18 mouse cellular contexts compared by ENCODE assay signal in genomic region chr2:85132204-85132603, GRCm38 (mm10). TPM values are rescaled to one million over a fixed set of nuclear protein-coding genes. Genes with fewer than 3 reads are reported as not detected.
DNase-seq lines count a peak whose midpoint lies in the region; ATAC-seq and TF ChIP-seq lines count a peak whose summit lies in the region.
"Had no signal": no experiment of that assay in that cellular context is flagged by ENCODE, and none has a peak within 500 bp of the region (broad histone marks: within the 10 kb centered on the region; RNA-seq: fewer than 3 reads in every experiment).

No protein-coding gene starts in this region.

- H3K9me3 ChIP-seq in hindbrain, postnatal 0 days (ENCODE audit: low read length) = no peaks in the 10 kb centered on the region
- H3K9me3 ChIP-seq: forebrain, embryonic 15.5 days; hindbrain, embryonic 15.5 days; limb, embryonic 10.5 days; midbrain, embryonic 12.5 days; stomach, embryonic 15.5 days had no signal

- H3K4me2 ChIP-seq in hindbrain, postnatal 0 days (ENCODE audit: low read depth, low read length) = no peak overlapping the region
- H3K4me2 ChIP-seq: forebrain, embryonic 15.5 days; hindbrain, embryonic 15.5 days; midbrain, embryonic 12.5 days; stomach, embryonic 15.5 days had no signal

- no peaks in the 10 kb centered on the region for H3K27me3 ChIP-seq in hindbrain, postnatal 0 days (ENCODE audit: insufficient read depth, low read length)
- H3K27me3 ChIP-seq: forebrain, embryonic 15.5 days; hindbrain, embryonic 15.5 days; stomach, embryonic 15.5 days had no signal

- no peak for TF ChIP-seq CTCF in gastrocnemius, adult 2 months (IDR thresholded peaks at IDR 0.05)
- no peak for TF ChIP-seq CTCF in hindbrain, postnatal 0 days (IDR thresholded peaks at IDR 0.05; ENCODE audit: low read depth)

- no peaks in the 10 kb centered on the region for H3K4me1 ChIP-seq in hindbrain, postnatal 0 days (ENCODE audit: insufficient read depth, low read length)
- H3K4me1 ChIP-seq: forebrain, embryonic 15.5 days; hindbrain, embryonic 15.5 days; stomach, embryonic 15.5 days had no signal

- H3K27ac ChIP-seq in gastrocnemius, adult 2 months = peak overlapping the region; percentile 72
- no peak overlapping the region for H3K27ac ChIP-seq in hindbrain, postnatal 0 days
- H3K27ac ChIP-seq: forebrain, embryonic 15.5 days; hindbrain, embryonic 15.5 days; limb, embryonic 10.5 days; midbrain, embryonic 12.5 days; stomach, embryonic 15.5 days had no signal

- H3K9ac ChIP-seq in hindbrain, postnatal 0 days (replicated peaks; ENCODE audit: low read length) = no peak overlapping the region
- H3K9ac ChIP-seq: forebrain, embryonic 15.5 days; hindbrain, embryonic 15.5 days; midbrain, embryonic 12.5 days; stomach, embryonic 15.5 days had no signal

- WGBS in hindbrain, postnatal 0 days = 65% methylated on average over 2 of the region's 2 CpGs

- H3K36me3 ChIP-seq in hindbrain, postnatal 0 days (ENCODE audit: insufficient read depth, low read length) = no peaks in the 10 kb centered on the region
- H3K36me3 ChIP-seq: forebrain, embryonic 15.5 days; hindbrain, embryonic 15.5 days; limb, embryonic 10.5 days; midbrain, embryonic 12.5 days; stomach, embryonic 15.5 days had no signal

- no peak for DNase-seq in gastrocnemius, adult 2 months
- no peak for DNase-seq in gastrocnemius, postnatal 4 days (ENCODE audit: low spot score in 2 of 2)
- DNase-seq in kidney, postnatal 10 days = peak; percentile 20
- no peak for DNase-seq in kidney, adult 11 months
- DNase-seq in lung, postnatal 10 days = peak; percentile 24
- no peak for DNase-seq in lung, postnatal 14 days
- DNase-seq in frontal cortex, postnatal 36 days (ENCODE audit: low spot score in 2 of 2) = no peak
- DNase-seq in hindbrain, postnatal 0 days (ENCODE audit: low spot score) = no peak
- DNase-seq: adrenal gland, postnatal 25 days; cerebellum, postnatal 10 days; embryo, embryonic 11 days; spleen, adult 18-20 months had no signal

- intact Hi-C loops in gastrocnemius, adult 2 months (cut with DNase I) = no loop called here

- no peak for ATAC-seq in hindbrain, postnatal 0 days

- no peak overlapping the region for H3K4me3 ChIP-seq in gastrocnemius, adult 2 months
- H3K4me3 ChIP-seq in hindbrain, postnatal 0 days (ENCODE audit: low read length) = no peak overlapping the region
- H3K4me3 ChIP-seq: forebrain, embryonic 15.5 days; hindbrain, embryonic 15.5 days; limb, embryonic 10.5 days; midbrain, embryonic 12.5 days; stomach, embryonic 15.5 days had no signal

RNA-seq across cellular contexts. Expression of gene Aplnr, which starts 3.8 kb away (rescaled TPM):
- total RNA-seq in gastrocnemius, adult 2 months (2021) = 1 to 10 TPM; 2.5 to 5.6 TPM
- total RNA-seq in gastrocnemius, postnatal 4 days (2021) = 10 to 100 TPM; 86.8 to 91.9 TPM
- 22.2 and 24.2 TPM in 2 replicates for total RNA-seq in hindbrain, postnatal 0 days (2014; rRNA removed)
- 21.0 and 22.1 TPM in 2 replicates for polyA plus RNA-seq in hindbrain, postnatal 0 days (2015; fragmentation: Nextera tagmentation; extraction: Ambion mirVana)
- total RNA-seq: CH12.LX had no signal

Comparison
In these comparisons a context has a peak if more than half of its experiments do, and no peak if none do; other contexts are left out.
1. DNase-seq: peak in kidney, postnatal 10 days (single experiment) and lung, postnatal 10 days (single experiment); none in gastrocnemius, adult 2 months (single experiment), gastrocnemius, postnatal 4 days (0 of 2), kidney, adult 11 months (single experiment), lung, postnatal 14 days (single experiment), frontal cortex, postnatal 36 days (0 of 2) and hindbrain, postnatal 0 days (single experiment).